Mouse (Mus musculus): ENCODE measurements around the gene S100a14.

S100a14 gene

GRCm38 (mm10) chr3:90526580-90526979, at the start of gene S100a14:
Gene S100a14, plus strand, starts transcription at chr3:90526856.
- no peak for DNase-seq (ENCODE audit: low spot score)

GRCm38 (mm10) chr3:90486998-90487397, 39.7 kb upstream of the S100a14 start:
- DNase-seq (ENCODE audit: low spot score) = no peak

GRCm38 (mm10) chr3:90488576-90488975, 38.1 kb upstream of the S100a14 start:
- DNase-seq (ENCODE audit: low spot score) = no peak

GRCm38 (mm10) chr3:90490696-90491256, 35.9 kb upstream of the S100a14 start, which contains the start of gene Snapin:
Gene Snapin, minus strand, starts transcription at chr3:90491033.
- peak; percentile 88 for DNase-seq (ENCODE audit: low spot score)

GRCm38 (mm10) chr3:90491350-90491749, 35.3 kb upstream of the S100a14 start:
- no peak for DNase-seq (ENCODE audit: low spot score)

- no peak for DNase-seq (ENCODE audit: low spot score)
Measured at GRCm38 (mm10) chr3:90493831-90494540, 32.7 kb upstream of the S100a14 start.

GRCm38 (mm10) chr3:90495850-90496525, 30.7 kb upstream of the S100a14 start:
- DNase-seq (ENCODE audit: low spot score) = no peak

- DNase-seq (ENCODE audit: low spot score) = no peak
Measured at GRCm38 (mm10) chr3:90497597-90497996, 29.1 kb upstream of the S100a14 start.

- DNase-seq (ENCODE audit: low spot score) = no peak
Measured at GRCm38 (mm10) chr3:90503444-90503843, 23.2 kb upstream of the S100a14 start.

GRCm38 (mm10) chr3:90505216-90505615, 21.4 kb upstream of the S100a14 start:
- no peak for DNase-seq (ENCODE audit: low spot score)

GRCm38 (mm10) chr3:90506362-90506761, 20.3 kb upstream of the S100a14 start:
- DNase-seq (ENCODE audit: low spot score) = no peak

- DNase-seq (ENCODE audit: low spot score) = no peak
Measured at GRCm38 (mm10) chr3:90508287-90508949, 18.2 kb upstream of the S100a14 start.

GRCm38 (mm10) chr3:90508950-90509746, 17.5 kb upstream of the S100a14 start, which contains the start of gene Chtop:
Gene Chtop, minus strand, starts transcription at chr3:90509498.
- peak; percentile 97 for DNase-seq (ENCODE audit: low spot score)

- DNase-seq (ENCODE audit: low spot score) = no peak
Measured at GRCm38 (mm10) chr3:90509747-90510123, 16.9 kb upstream of the S100a14 start.

GRCm38 (mm10) chr3:90512276-90512675, 14.4 kb upstream of the S100a14 start:
- no peak for DNase-seq (ENCODE audit: low spot score)

GRCm38 (mm10) chr3:90512948-90513642, 13.6 kb upstream of the S100a14 start:
- no peak for DNase-seq (ENCODE audit: low spot score)

GRCm38 (mm10) chr3:90513796-90514590, 12.7 kb upstream of the S100a14 start, which contains the start of the genes S100a1 and S100a13:
Gene S100a1, minus strand, starts transcription at chr3:90514392.
Gene S100a13, plus strand, starts transcription at chr3:90514435.
- DNase-seq (ENCODE audit: low spot score) = no peak

GRCm38 (mm10) chr3:90514691-90515090, 12.0 kb upstream of the S100a14 start:
- DNase-seq (ENCODE audit: low spot score) = no peak

- DNase-seq (ENCODE audit: low spot score) = no peak
Measured at GRCm38 (mm10) chr3:90515242-90515641, 11.4 kb upstream of the S100a14 start.

GRCm38 (mm10) chr3:90515789-90516188, 10.9 kb upstream of the S100a14 start:
- DNase-seq (ENCODE audit: low spot score) = no peak
